Mouse (Mus musculus) kidney, postnatal 0 days (tissue): ENCODE data around the gene Zfp207. TPM values are rescaled to one million over a fixed set of nuclear protein-coding genes. Genes with fewer than 3 reads are reported as not detected.

Experiments used
- ATAC-seq: fragments of 200-750 bp; cut with Nextera tagmentation; replicated peaks from 2 replicates; pipeline ENCODE4 v1.8.0; 2017; ENCODE audit warnings: low read depth, moderate number of reproducible peaks, moderate TSS enrichment, moderate library complexity; ENCODE audit not compliant: low FRiP score
- DNase-seq: peaks from one replicate; pipeline ENCODE4 v3.0.0-alpha.2; 2016; ENCODE audit warnings: low spot score
- H3K27ac ChIP-seq: fragments of 300-500 bp; sonication (generic); 2 replicates; pipeline ENCODE4 v1.5.1; 2014; ENCODE audit warnings: mild to moderate bottlenecking
- H3K27me3 ChIP-seq: fragments of 300-500 bp; sonication (generic); 2 replicates; pipeline ENCODE4 v1.6.1; 2014; ENCODE audit warnings: low read length, mixed read lengths; ENCODE audit not compliant: insufficient read depth
- H3K36me3 ChIP-seq: fragments of 300-500 bp; sonication (generic); 2 replicates; pipeline ENCODE4 v1.6.1; 2014; ENCODE audit warnings: low read length, mixed read lengths; ENCODE audit not compliant: insufficient read depth
- H3K4me1 ChIP-seq: fragments of 300-500 bp; sonication (generic); replicated peaks from 2 replicates; pipeline ENCODE4 v1.6.1; 2014; ENCODE audit warnings: antibody characterized with exemption, low read length, mixed read lengths; ENCODE audit not compliant: insufficient read depth
- H3K4me2 ChIP-seq: fragments of 300-500 bp; sonication (generic); 2 replicates; pipeline ENCODE4 v1.6.1; 2014; ENCODE audit warnings: mild to moderate bottlenecking, low read length, moderate library complexity, mixed read lengths
- H3K4me3 ChIP-seq: fragments of 300-500 bp; sonication (generic); replicated peaks from 2 replicates; pipeline ENCODE4 v1.5.1; 2014; ENCODE audit warnings: low read depth, low read length
- H3K9ac ChIP-seq: fragments of 300-500 bp; sonication (generic); 2 replicates; pipeline ENCODE4 v1.6.1; 2014; ENCODE audit warnings: low read depth, low read length
- H3K9me3 ChIP-seq: fragments of 300-500 bp; sonication (generic); replicated peaks from 2 replicates; pipeline ENCODE4 v1.6.1; 2016; ENCODE audit warnings: low read length, inconsistent platforms, mixed read lengths
- CTCF ChIP-seq: IDR thresholded peaks from 2 replicates; pipeline ENCODE4 v1.5.1; 2016; ENCODE audit warnings: antibody characterized with exemption, low read depth, mild to moderate bottlenecking, moderate library complexity
- WGBS: fragments of 180-500 bp; shearing (Covaris S2); extraction: QIAGEN DNeasy Blood & Tissue Kit; methylation state at CpG from one replicate; pipeline ENCODE4 v1.1.7; 2014; 5-methylcytosine and 5-hydroxymethylcytosine counted together
- polyA plus RNA-seq: library from polyadenylated mRNA; unstranded; fragments of >200 nt; fragmentation: Nextera tagmentation; extraction: Ambion mirVana; gene quantifications from 2 replicates; pipeline ENCODE4 v1.2.1, GENCODE M21; 2015

Zfp207 gene
- 199 and 201 TPM in 2 replicates for polyA plus RNA-seq

GRCm38 (mm10) chr11:80383019-80383625, at the start of gene Zfp207:
Gene Zfp207 (plus strand): TSS chr11:80383279.
- peaks cover 6% of the 10 kb centered on the region for H3K36me3 ChIP-seq
- no peaks in the 10 kb centered on the region for H3K27me3 ChIP-seq
- ATAC-seq, result peak; percentile 96
- peak; percentile 99 for DNase-seq
- peak within 1 kb of the TSS; percentile 90 for H3K27ac ChIP-seq
- no peak; the same call in 1 of the 2 replicates for TF ChIP-seq CTCF
- H3K9ac ChIP-seq, result peak within 1 kb of the TSS; percentile 87
- H3K9me3 ChIP-seq, result no peaks in the 10 kb centered on the region
- H3K4me1 ChIP-seq, result peaks cover 15% of the 10 kb centered on the region; the same call in 1 of the 2 replicates
- peak within 1 kb of the TSS; percentile 80 for H3K4me3 ChIP-seq
- H3K4me2 ChIP-seq, result peak within 1 kb of the TSS; percentile 67
- WGBS, result under 1% methylated on average over 33 of the region's 33 CpGs

- Histone ChIP-seq H3K4me2 (no peak overlapping the region), H3K27me3 (no peaks in the 10 kb centered on the region), H3K36me3 (no peaks in the 10 kb centered on the region), H3K27ac (no peak overlapping the region), H3K9ac (no peak overlapping the region), H3K9me3 (no peaks in the 10 kb centered on the region), H3K4me1 (no peaks in the 10 kb centered on the region), H3K4me3 (no peak overlapping the region)
- ATAC-seq (no peak), DNase-seq (no peak)
- WGBS, result 6% methylated on average over 7 of the region's 7 CpGs
- no peak for TF ChIP-seq CTCF
Observed at GRCm38 (mm10) chr11:80335609-80336350, 47.3 kb upstream of the Zfp207 start.

- TF ChIP-seq CTCF, result no peak
- Histone ChIP-seq H3K9me3 (no peaks in the 10 kb centered on the region), H3K4me2 (no peak overlapping the region), H3K27me3 (no peaks in the 10 kb centered on the region), H3K4me3 (no peak overlapping the region), H3K36me3 (no peaks in the 10 kb centered on the region), H3K9ac (no peak overlapping the region), H3K27ac (no peak overlapping the region), H3K4me1 (no peaks in the 10 kb centered on the region)
- WGBS, result 18% methylated on average over 6 of the region's 6 CpGs
- DNase-seq (no peak), ATAC-seq (no peak)
Observed at GRCm38 (mm10) chr11:80336351-80336730, 46.7 kb upstream of the Zfp207 start.

GRCm38 (mm10) chr11:80342482-80342881, 40.6 kb upstream of the Zfp207 start:
- ATAC-seq, result no peak
- 0% methylated on average over 2 of the region's 2 CpGs for WGBS
- Histone ChIP-seq H3K4me3 (no peak overlapping the region), H3K27ac (no peak overlapping the region), H3K36me3 (no peaks in the 10 kb centered on the region), H3K4me1 (no peaks in the 10 kb centered on the region), H3K27me3 (no peaks in the 10 kb centered on the region), H3K9ac (no peak overlapping the region), H3K4me2 (no peak overlapping the region), H3K9me3 (no peaks in the 10 kb centered on the region)
- DNase-seq, result no peak
- no peak for TF ChIP-seq CTCF

GRCm38 (mm10) chr11:80351832-80352430, 31.1 kb upstream of the Zfp207 start:
- TF ChIP-seq CTCF, result peak; percentile 88
- Histone ChIP-seq H3K27ac (no peak overlapping the region), H3K4me3 (no peak overlapping the region), H3K4me1 (no peaks in the 10 kb centered on the region), H3K9ac (no peak overlapping the region), H3K4me2 (no peak overlapping the region), H3K27me3 (no peaks in the 10 kb centered on the region), H3K36me3 (no peaks in the 10 kb centered on the region), H3K9me3 (no peaks in the 10 kb centered on the region)
- DNase-seq (peak; percentile 76), ATAC-seq (no peak)
- WGBS, result 60% methylated on average over 5 of the region's 5 CpGs

- no peak overlapping the region for H3K27ac ChIP-seq
Observed at GRCm38 (mm10) chr11:80354832-80355231, 28.2 kb upstream of the Zfp207 start.

More at GRCm38 (mm10) chr11:80354832-80355231, 28.2 kb upstream of the Zfp207 start:
- Histone ChIP-seq H3K27me3 (no peaks in the 10 kb centered on the region), H3K4me3 (no peak overlapping the region), H3K9ac (no peak overlapping the region), H3K9me3 (no peaks in the 10 kb centered on the region), H3K4me2 (no peak overlapping the region), H3K4me1 (no peaks in the 10 kb centered on the region), H3K36me3 (no peaks in the 10 kb centered on the region)
- ATAC-seq, result 0 out of 2 replicates have a peak, but pooled peaks have one; percentile 36
- peak; percentile 66 for DNase-seq
- TF ChIP-seq CTCF, result peak; percentile 47; the same call in 1 of the 2 replicates
- WGBS, result 38% methylated on average over 4 of the region's 4 CpGs
